Mouse (Mus musculus): ENCODE data around the gene Dpyd.

The Dpyd gene

DNA sequence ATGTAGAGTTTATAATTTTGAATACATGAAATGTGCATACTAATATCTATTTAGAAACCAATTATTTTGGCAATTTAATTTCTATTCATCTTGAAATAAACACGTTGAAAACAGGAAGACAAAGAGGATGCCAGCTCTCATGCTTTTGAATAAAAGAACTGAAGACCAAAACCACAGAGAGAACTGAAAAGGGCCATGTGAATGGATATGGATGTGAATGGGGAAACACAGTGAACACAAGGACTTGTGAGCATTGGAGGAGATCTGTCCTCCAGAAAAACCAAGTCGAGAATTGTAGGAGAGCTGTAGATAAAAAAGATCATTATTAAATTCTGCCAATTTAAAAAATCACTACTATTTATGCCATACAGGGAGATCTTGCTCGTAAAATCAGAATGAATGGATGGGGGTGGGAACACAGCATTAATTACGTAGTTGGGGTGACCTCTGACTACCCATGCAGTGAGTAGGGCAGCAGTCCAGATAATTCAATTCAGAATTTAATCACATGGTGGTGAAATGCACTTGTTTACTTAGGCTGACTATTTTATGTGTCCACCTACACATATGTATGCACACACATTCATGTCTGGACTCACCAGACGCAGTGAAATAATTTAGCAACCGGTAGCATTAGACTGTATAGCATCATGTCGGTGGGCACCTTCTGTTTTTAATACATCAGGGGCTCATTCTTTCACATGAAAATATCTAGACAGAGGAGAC is 114.3 kb downstream of the Dpyd start:
- DNase-seq = no peak

DNA sequence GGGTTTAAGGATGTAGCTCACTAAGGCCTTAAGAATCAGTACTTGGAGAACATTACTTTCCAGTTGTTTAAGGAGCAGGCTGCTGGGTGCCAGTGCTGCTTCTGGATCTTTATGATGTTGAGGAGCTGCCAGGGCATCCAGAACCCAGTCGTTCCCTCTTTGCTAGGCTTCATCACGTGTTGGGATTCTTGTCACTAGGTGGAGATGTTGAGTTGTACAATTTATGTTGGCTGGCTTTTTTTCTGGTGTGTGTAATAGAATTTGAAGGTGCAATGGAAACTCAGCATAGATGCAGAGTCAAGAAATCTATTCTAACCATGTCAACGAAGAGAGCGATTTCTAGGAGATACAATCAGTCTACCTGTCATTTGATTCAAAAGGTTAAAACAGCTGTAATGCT is 118.9 kb downstream of the Dpyd start:
- no peak for DNase-seq

DNA sequence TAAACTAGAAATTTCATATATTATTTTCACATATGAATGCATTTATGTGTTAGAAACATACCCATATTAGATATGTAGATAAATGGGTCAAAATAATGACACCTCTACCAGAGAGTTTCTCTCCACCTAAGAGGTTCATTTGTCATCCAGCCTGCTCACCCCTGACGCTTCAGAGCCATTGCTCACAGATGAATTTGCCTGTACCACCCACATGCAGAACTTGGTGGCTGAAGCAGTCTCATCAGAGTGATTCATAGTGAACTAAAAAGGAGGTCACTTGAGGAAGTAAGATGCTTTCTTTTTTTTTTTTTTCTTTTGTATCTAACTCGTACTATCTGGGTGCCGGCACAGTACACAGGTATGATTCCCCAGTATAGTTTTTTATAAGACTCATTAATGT is 188.3 kb downstream of the Dpyd start:
- no peak for DNase-seq

DNA sequence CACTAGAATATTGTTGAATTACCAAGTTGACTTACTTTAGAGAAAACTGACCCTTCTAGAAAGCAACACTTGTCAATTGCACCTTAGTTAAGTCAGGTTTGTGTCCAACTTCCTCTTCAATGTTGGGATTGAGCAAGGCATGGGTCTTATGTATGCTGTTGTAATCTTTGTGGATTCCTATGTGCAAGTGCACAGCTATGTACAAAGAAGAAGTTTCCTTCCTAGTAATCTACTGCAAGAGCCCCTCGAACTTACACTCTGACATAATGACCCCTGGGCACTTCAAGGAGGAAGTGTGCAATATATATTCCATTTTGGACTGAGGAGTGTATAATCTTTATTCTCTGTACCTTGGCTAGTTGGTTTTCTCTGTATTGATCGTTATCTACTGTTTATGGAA is 191.7 kb downstream of the Dpyd start:
- no peak for DNase-seq

DNA sequence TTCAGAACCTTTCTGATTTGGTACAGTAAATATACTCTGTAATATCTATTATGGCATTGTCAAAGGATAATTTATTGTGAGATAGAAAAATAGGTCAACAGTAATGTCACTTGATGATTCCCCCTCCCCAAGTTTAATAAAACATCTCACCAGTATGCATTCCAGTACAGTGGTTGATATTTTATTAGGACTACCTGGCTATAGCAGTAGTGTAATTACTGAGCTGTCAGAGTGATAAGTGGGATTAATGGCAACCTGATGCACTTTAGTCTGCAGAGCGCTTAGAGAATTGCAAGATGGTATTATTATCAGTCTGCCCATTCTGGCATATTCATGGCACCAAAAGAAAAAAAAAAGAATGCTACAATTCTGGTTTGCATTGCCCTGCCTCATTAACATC is 194.2 kb downstream of the Dpyd start:
- no peak for DNase-seq

DNA sequence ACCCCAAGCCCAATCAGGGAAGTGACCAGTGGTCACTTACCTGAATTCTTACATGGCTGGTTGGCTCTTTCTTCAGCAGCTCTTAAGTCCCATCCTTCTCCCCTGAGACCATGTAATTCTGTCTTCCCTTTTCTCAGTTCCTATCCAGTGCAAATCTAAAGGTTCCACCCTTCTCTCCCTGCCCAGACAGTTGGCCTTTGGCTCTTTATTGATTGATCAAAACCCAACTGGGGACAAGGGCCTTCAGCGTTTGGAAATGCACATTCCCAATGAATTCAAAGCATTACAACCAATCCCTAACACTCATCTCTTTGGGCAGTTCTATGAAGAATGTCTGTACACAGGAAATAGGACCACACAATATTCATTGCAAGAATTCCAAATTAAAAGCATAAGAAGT is 251.0 kb downstream of the Dpyd start:
- no peak for DNase-seq

DNA sequence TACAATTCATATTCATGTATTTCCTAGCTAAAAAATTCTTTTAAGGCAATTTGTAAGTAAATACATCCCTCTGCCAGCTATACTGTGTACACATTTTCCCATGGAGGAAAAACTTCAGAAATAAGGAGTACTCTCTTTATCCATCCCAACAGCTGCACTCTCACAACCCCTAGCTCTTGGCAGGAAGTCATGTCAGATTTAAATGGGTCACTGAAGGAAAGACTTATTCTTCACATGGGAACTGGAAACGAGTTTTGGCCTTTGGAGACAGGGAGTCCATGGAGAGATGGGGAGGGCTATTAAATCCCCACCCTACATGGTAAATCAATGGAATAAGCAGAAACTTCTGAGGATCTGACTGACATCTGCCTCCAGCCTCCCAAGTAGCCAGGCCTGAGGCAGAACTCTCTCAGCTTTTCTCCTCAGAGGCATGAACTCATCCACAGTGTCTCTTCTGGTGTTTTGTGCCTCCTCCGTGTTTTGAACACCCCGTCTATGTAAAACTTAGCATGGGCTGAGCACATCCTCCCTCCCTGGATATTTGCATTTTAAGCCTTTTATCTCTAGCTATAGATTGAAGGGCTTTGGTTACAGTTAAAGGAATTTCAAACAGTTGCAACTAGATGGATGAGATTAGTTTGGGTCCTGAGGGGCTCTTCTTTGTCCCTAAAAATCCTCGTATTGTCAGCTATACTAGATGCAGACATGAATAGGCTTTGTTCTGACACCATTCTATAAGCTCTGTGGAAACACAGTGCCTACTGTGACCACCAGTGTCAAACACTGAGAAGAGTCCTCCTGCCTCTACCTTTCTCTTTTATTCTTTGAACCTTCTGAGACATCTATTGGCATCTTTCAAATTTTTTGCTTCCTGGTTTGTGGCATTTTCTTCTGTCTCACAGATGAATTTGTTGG is 288.9 kb downstream of the Dpyd start:
- no peak for DNase-seq

DNA sequence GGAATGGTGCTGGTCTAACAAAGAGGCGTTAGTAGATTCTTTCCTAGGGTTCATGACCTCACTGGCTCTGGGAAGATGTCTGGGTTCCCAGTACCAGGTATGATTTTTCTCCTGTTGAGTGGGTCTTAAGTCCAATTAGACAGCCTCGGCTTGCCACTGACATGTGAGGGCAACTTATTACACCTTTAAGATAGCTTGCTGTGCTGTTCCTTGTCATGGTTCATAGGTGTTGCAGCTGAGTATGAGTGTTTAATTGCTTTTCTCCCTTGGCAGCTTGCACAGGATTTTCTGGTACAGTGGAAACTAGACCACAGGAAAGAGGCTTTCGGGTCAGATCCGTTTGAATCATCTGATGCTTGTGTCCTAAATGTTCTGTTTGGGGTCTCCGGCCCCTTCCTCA is 290.8 kb downstream of the Dpyd start:
- no peak for DNase-seq

DNA sequence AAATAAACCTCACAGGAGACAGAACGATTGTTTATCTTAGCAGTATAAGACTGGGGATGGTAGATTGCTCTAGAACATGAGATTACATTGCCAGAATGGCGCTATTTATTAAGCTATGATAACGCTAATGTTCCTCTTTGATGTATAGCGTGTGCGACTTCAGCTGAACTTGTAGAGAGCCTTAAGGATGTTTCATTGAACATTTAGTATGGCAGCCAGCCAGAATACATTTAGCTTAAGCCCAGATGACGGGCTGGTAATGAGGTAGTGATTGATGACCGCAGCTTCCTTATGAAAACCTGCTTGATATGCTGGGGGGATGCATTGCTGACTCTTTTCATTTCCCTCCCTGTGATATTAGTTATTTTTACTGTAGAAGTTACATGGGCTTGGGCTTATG is 293.5 kb downstream of the Dpyd start:
- no peak for DNase-seq

DNA sequence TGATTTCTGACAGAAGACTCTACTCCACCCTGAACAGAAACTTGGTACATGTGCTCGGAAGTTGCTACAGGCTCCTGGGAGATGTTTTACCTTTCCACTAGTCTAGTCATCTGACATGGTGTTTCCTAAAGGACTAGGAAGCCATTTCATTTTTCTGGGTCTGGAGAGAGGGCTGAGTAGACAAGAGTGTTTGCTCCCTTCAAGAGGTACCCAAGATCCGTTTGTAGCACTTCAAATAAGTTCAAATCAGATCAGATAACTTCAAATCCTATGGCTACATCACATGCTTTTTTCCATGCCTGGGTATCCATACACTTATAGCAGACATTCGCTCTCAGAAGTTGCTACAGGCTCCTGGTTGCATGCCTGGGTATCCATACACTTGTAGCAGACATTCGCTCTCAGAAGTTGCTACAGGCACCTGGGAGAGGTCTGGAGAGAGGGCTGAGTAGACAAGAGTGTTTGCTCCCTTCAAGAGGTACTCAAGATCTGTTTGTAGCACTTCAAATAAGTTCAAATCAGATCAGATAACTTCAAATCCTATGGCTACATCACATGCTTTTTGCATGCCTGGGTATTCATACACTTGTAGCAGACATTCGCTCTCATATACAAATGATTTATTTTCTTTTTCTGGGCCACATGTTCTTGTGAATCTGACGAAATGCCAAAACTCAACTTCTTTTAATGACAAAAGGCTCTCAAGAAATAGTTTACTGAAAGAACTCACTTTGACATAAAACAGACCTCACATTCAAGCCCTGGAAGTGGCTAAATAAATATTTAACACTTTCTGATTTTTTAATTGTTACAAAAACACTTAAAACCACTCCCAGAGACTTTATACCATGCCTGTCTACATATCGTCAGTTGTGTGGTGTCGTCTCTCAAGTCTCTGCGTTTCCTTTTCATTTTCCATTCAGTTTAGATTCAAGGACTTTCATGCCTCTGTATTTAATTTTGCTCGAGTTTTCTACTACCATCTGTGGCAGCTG is 307.5 kb downstream of the Dpyd start:
- DNase-seq = no peak

DNA sequence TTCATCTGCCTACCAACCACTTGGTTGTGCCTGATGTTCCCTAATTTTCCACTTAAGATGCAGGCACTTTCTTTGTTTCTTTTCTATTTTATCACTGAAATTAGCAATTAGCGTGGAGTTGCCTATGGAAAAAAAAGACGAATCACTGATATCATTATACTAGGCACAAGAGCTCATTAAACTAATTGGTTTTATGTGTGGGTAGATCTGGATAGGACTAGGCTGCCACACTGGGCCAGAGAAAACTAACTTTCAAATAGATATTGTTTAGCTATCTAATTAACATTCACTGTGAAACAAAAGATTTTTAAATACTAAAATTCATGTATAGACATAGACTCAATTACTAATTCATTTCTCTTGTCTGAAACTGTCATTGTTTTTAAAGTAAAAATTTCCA is 313.9 kb downstream of the Dpyd start:
- no peak for DNase-seq

DNA sequence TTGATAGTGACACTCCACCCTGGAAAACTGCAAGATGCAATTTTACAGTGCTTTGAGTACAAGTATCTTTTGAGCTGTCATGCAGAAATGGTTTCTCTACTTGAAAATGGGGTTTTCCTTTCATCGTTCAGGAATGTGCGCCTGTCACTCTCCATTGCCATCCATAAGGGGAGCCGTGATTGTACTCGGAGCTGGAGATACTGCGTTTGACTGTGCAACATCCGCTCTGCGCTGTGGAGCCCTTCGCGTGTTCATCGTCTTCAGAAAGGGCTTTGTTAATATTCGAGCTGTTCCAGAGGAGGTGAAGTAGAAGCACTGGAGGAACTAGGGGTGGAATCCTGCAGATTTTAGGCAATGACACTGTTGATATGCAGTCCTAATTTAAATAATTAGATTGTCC is 337.1 kb downstream of the Dpyd start:
- DNase-seq = no peak

DNA sequence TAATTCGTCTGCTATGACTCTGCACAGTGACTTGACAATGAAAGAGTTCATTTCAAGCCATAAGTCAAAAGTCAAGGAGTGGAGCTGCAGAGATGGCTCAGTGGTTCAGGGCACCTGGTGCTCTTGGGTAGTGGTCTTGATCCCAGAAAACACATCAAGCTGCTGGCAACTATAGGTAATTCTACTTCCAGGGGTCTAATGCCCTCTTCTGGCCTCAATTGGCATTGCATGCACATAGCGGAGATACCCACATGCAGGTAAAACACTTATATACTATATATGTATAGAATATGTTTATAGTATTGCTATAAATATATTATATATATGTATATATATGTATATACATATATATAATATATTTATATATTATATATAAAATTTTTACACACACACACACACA is 429.4 kb downstream of the Dpyd start:
- no peak for DNase-seq

DNA sequence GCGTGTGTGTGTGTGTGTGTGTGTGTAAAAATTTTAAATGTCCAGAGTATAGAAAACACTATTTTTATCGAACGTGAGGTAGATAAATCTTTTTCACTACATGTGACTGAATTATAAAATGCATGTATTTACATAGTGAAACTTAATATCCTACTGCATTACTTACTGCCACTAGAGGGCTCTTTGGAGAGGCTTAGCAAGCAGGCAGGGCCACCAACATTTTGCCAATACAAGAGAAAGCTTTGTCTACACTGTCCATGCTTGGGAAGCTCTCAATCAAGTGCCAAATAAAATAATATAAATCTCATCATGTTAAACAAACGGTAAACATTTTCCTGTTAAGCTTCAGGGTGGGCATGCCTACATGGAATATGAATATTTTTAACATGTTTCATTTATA is 429.9 kb downstream of the Dpyd start:
- no peak for DNase-seq

DNA sequence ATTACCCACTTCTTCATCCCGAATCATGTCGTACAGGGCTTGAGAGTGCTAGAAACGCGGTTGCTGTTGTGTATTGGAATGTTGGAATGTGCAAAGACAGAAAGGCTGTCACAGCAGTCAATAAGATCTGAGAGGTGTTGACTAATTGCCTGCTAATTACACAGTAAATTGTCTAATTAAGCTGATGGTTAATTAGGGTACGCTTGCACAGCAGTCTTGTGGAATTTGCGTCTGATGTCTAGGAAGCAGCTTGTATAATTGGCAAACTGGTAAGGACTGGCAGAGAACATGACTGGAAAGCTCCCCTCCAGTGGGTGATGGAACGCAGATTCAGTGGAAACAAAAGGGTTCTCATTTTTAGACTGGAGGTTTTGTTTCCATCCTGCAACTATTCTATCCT is 459.3 kb downstream of the Dpyd start:
- no peak for DNase-seq

DNA sequence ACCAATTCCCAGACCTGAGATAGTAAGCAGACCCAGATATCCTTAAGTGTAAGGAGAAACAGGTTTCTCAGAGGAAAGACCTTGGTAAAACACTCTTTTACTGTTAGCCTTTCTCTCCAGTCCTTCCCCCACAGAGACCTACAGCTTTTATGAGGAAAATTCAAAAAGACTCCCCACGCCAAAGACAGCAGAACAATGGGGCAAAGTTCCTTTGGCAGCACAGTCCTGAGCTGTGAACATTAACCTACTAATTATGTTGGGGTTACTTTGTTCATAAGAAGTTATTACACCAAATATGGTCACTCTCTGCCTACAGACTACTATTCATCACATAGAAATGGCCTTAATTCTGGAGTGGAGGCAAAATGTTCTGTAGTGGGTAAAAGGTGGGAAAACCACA is 480.7 kb downstream of the Dpyd start:
- DNase-seq = no peak

DNA sequence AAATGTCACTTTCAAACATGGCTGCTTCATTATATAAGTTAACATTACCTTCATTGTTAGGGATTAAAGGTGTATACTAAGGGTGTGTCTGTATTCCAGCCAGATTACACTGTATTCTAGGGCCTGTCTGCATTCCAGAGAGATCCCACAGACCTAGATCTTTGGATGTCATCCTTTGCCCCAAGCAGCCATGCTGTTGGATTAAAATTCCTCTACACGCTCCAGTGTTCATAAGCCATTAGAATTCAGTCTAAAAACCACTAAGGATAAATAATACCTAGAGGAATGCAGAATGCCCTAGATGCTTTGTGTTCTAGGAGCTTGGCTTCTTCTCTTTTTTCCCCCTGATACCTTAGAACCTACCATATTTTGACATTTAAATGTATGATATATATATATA is 494.2 kb downstream of the Dpyd start:
- DNase-seq = no peak

DNA sequence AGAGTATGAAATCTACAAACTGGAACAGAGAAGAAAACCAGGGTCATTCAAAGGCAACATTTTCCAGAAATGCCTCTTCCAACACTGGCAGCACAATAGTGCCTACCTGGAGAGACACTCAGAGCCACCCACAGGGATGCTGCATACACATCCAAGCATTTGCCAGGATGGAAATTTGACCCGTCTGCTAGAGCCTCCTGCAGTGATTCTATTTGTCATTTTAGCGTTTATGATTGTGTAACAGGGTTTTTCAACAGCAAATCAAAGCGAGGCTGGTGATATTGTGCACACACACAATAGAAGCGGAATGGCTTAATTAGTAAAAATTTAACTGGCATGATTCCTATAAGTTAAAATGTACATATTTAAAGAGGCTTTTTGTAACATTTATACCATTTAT is 501.3 kb downstream of the Dpyd start:
- no peak for DNase-seq

DNA sequence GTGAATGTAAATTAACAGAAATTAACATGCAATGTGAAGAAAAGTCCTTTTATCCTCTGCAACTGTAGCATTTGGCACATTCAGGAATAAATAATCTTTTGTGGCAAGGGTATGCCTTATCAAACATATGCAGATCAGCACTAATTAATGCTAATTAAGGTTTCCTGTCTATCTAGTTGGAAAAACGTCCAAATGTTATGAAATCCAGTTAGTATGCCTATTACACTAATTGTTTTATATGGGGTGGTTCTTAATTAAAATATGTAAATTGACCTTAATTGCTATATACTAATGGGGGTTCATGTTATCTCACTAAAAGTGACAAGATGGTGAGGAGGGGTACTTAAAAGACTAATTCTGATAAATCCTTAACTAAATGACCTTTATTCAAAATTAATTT is 501.7 kb downstream of the Dpyd start:
- no peak for DNase-seq

DNA sequence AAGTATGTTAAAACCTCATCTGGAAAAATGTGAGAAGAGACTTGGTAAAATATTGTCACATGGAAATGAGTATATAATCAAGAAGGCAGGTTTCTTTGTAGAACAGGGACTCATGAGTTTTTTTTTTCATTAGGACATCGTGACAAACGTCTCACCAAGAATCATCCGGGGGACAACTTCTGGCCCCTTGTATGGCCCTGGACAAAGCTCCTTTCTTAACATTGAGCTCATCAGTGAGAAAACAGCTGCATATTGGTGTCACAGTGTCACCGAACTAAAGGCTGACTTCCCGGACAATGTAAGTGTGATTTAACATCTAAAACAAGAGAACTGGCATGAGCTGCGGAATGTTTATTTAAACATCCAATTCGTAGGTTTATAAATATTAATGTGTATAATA is 502.8 kb downstream of the Dpyd start:
- no peak for DNase-seq

DNA sequence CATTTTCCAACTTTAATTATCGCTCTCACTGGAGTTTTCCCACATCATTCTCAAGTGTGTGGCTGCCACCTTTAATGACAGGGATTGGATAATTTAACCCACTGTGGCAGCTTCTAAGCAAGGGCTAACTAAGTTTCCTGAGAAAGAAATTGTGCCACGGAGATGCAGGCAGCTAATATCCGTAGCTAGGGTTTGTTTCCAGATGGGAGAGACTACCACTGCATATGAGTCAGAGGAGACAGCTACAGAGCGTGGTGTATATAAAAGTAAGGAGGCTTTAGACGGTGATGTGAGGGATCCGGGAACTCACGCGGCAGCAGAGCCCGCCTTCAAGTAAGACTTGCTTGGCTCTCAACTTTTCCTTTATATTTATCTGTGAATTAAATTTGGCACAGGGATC is 505.3 kb downstream of the Dpyd start:
- no peak for DNase-seq

DNA sequence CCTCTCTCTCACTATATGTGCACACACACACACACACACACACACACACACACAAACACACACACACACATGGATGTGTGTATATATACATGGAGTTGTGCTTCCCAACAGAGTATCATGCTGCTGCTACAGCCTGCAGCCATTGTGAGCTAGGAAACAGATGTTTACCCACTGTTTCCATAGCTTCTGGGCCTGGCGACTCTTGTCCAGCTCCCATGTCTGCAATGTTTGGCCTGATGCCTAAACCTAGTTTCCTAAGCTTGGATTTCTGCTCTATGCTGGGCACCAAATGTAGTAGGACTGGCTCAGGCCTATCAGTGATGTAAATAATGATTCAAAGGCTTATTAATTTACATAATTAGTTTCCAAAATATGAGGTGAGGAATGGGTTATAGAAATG is 524.7 kb downstream of the Dpyd start:
- DNase-seq = no peak

DNA sequence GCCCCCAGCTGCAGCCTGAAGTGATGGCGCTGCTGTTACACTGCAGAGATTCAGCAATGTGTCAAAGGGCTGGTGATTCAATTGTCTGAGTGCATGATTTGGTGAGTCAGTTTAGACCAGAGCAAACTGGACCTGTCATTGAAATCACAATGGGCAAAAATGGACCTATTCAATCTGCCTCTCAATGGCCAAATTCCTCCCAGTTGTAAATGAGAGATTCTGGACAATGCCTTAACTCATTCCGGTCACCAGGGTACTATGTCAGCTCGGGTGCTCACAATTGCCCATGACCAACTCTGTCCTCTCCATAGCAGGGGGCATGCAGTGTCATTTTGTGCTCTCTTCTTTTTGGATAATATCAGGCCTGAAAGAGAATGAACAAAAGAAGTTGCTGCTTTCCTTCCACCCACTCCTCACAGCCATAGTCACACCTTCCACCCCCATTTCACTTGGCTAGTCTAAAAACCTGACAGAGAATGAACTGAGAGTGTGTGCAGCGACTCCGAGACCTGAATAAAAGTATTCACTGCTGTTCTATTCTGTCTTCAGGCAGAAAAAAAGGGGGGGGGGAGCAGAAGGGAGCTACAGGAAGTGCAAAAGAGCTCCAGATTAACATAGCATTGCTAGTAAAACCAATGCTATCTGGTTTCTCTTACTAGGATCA is 533.4 kb downstream of the Dpyd start:
- DNase-seq = no peak
